Mouse (Mus musculus): Measurements from ENCODE around the gene Piwil1.
"Not testable (repeated sequence)": the region's sequence is repeated elsewhere in the genome, so short reads cannot be mapped to it uniquely, and the experiment has no call there.

Piwil1 gene

GRCm38 (mm10) chr5:128710596-128710995 is 8.3 kb downstream of the Piwil1 start:
- no peak for DNase-seq (ENCODE audit: low spot score)

- DNase-seq (ENCODE audit: low spot score) = no peak
These were observed 9.5 kb downstream of the Piwil1 start for GRCm38 (mm10) chr5:128711847-128712246.

- DNase-seq (ENCODE audit: low spot score) = no peak
These were observed 12.8 kb downstream of the Piwil1 start for GRCm38 (mm10) chr5:128715171-128715570.

DNA sequence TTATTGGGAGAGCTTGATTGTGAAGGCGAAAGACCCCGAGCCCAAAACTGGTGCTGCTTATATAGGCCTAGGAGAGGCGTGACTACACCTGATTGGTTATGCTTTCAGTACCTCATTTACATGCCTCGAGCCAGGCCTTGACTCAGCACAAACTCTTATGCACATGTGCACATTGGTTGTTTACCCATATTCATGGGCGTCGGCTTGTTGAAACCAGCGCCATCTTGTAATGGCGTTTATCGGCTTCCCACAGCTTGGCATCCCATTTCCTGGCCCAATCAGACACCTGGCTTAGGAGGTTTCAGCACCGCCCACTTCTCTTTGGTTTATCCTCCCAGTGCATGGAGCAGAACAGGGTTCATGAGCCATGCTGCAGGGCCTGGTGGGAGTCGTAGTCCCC is 18.1 kb downstream of the Piwil1 start:
- not testable (repeated sequence) for DNase-seq (ENCODE audit: low spot score)

- no peak for DNase-seq (ENCODE audit: low spot score)
These were observed 27.0 kb downstream of the Piwil1 start for GRCm38 (mm10) chr5:128729341-128729740.

DNA sequence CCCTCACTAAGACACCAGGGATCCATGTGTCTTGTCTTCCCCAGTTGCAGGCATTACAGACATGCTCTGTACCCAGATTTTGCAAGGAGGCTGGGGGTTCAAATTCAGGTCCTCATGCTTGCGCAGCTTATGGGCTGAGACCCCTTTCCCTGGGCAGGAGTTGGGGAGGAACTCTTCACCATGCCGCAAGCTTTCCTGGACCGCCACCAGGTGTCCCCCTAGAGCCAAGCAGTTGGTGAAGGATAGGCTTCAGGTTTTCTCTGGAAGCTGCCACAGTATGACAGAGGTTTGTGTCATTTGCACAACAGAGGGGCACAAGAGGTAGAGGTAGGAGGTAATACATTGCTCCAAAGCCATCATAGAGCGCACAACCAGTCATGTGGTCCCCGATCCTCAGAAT is 28.3 kb downstream of the Piwil1 start:
- no peak for DNase-seq (ENCODE audit: low spot score)

DNA sequence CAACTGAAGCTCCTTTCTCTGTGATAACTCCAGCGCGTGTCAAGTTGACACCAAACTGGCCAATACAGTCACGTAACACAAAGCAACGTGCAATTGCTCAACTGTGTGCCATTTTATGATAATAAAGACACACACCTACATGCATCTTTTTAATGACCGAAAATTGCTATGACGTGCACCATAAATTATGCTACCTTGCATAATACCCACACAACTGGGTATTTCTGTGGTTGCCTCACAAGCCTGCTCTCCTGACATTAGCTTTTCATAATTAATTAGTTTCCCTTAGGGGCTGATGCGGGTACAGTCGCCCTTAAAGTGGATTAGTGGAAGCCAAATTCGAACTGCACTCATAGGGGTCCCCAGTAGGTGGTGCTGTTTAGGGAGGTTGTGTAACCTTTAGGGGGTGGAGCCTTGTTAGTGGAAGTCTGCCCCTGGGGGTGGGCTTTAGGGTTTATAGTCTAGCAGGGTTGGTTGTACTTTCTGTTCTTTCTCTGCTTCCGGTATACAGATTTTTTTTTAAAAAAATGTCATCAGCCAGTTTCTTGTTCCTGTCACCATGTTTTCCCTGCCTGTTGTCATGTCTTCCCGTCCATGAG is 30.2 kb downstream of the Piwil1 start:
- no peak for DNase-seq (ENCODE audit: low spot score)

DNA sequence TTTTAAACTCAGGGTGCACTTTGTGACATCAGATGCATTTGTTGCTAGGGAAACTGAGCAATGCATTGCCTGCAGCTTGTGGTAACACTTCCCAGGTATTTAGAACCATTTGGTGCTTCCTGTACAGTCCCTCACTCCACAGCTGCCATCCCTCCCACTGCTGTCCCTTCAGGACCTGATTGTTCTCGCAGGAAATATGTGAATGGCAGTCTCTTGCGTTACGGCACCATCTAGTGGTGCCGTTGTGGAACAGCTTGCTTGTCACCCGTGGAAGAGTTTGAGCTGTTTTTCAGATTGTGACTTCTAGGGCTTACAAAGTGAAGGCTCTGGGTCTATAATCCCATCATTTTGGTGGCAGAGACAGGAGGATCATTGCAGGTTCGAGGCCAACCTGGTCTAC is 31.6 kb downstream of the Piwil1 start:
- peak; percentile 18 for DNase-seq (ENCODE audit: low spot score)

GRCm38 (mm10) chr5:128735921-128736320 is 33.6 kb downstream of the Piwil1 start:
- no peak for DNase-seq (ENCODE audit: low spot score)

DNA sequence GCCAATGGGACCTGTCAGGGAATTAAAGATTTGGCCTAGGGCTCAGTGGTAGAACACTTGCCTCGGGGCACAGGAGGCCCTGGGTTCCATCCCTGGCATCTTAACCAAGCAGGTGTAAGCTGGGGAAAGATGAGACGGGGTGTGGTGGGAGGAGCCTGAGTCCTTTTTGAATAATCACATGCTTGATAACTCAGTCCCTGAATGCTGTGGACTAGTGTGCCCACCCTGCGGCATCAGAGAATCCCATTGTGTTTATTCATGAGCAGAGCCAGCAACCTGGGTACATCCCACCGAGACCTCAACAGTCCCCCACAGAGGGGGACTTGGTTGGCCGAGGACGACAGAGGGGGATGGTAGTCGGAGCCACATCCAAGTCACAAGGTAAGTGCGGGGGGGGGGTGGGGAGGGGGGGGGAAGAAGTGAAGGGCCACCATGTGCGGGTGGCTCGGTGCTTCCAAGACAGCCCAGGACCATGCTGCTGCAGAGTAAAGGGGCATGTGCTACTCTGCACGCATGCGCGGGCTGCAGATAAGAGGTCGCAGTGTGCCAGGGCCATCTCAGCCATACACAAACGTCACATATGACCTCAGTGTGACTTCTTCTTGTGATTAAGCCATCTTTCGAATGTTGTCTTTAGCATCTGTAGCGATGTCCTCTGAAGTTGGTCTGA is 37.0 kb downstream of the Piwil1 start:
- no peak for DNase-seq (ENCODE audit: low spot score)

DNA sequence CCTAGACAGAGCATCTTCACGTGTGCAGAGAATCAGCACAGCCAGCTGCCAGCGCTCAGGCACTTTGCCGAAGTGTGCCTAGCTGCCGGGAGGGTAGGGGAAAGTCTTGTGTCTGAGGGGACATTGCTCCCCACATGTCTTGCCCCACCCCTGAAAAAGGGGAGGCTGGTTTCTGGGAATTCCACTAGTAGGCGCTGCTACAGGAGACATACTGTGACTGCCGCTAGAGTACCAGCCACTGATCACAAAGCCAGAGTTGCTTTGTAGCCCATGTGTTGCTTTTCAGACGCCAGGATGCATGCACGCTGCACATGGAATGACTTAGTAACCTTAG is 37.5 kb downstream of the Piwil1 start:
- no peak for DNase-seq (ENCODE audit: low spot score)

DNA sequence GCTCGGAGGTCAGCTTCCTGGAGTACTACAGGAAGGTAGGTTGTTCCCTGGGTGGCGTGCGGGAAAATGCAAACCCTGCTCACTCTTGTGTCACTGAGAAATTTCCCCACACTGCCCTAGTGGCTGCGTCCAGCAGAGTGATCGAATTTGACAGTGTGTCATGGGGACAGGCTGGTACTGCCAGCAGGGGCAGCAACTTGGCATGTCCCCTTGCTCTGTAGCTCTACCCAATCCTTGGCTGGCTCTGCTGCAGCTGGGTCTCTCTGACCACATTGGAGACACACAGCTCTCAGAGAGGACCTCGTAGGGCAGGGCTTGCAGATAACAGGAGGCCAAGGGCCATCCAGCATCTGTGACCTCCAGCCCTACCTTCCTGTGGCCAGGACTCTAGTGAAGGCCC is 42.0 kb downstream of the Piwil1 start:
- no peak for DNase-seq (ENCODE audit: low spot score)

- no peak for DNase-seq (ENCODE audit: low spot score)
These were observed 42.9 kb downstream of the Piwil1 start for GRCm38 (mm10) chr5:128745206-128745605.

GRCm38 (mm10) chr5:128746261-128746660 is 43.9 kb downstream of the Piwil1 start:
- DNase-seq (ENCODE audit: low spot score) = no peak

- no peak for DNase-seq (ENCODE audit: low spot score)
These were observed 58.8 kb downstream of the Piwil1 start for GRCm38 (mm10) chr5:128761118-128761517.

- no peak for DNase-seq (ENCODE audit: low spot score)
These were observed 66.8 kb downstream of the Piwil1 start for GRCm38 (mm10) chr5:128769026-128769631.

GRCm38 (mm10) chr5:128776386-128776785 is 74.1 kb downstream of the Piwil1 start:
- DNase-seq (ENCODE audit: low spot score) = no peak

DNA sequence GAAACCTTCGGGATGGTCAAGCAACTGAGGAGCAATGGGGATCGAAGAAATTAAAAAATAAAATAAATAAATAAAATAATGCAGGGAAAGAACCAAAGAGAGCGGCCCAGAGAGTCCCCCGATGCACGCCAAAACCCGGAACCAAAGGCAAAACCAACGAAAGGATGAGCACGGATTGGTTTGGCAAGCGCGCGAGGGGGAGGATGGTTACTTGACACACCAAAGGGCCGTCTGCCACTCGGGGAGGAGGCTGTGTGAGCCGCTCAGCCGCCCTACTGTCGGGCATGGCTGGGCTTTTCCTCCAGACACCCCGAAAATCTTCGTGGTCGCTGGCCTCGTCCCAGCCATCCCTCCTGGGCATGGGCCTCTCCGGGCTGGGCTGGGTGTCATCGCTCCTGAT is 79.3 kb downstream of the Piwil1 start:
- DNase-seq (ENCODE audit: low spot score) = no peak

DNA sequence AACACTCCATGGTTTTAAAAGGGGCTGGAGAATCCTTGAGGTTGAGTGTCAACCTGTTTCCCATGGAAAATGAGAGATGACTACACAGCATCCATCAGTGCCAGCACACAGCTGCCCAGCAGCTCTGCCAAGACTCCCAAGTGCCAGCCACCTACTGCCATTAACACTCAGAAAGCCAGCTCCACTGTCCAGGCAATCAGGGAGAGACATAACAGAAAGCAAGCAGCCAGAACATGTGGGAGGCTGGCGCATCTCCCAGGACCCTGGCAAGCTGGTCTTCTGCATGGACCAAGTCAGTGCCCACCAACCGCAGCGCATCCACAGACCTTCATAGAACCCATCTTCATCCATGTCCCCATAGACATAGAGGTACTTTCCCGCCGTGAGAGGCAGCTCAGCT is 98.3 kb downstream of the Piwil1 start:
- DNase-seq (ENCODE audit: low spot score) = no peak
